In the genomic region with DNA sequence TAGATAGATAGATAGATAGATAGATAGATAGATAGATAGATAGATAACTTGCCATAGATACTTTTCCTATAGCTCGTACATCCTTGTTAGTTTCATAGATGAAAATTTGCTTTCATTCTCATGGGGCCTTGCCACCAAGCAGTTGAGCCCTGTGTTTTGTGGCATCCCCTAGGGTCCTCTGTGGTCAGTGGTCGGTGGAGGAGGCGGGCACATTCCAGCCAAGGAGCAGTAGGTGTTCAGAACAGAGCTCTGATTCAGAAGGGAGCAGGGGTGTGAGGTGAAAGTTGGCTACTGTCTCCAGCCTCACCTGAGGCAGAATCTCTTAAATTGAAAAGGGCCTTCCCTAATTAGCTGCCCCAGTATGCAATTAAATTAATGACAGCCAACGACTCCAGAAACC, we compare ENCODE assay signal across 19 mouse cellular contexts.
"Had no signal": no experiment of that assay in that cellular context is flagged by ENCODE, and none has a peak within 500 bp of the region (broad histone marks: within the 10 kb centered on the region; RNA-seq: fewer than 3 reads in every experiment).

No protein-coding gene starts in this region.

- H3K9ac ChIP-seq: limb, embryonic 12.5 days; limb, embryonic 15.5 days; liver, embryonic 14.5 days; lung, embryonic 15.5 days had no signal

- H3K36me3 ChIP-seq: limb, embryonic 12.5 days; limb, embryonic 15.5 days; lung, embryonic 15.5 days had no signal

- H3K27ac ChIP-seq: left cerebral cortex, adult 2 months; limb, embryonic 12.5 days; limb, embryonic 15.5 days; liver, embryonic 14.5 days; lung, embryonic 15.5 days had no signal

- H3K27me3 ChIP-seq: limb, embryonic 12.5 days; limb, embryonic 15.5 days; lung, embryonic 15.5 days had no signal

- H3K4me3 ChIP-seq: left cerebral cortex, adult 2 months; limb, embryonic 12.5 days; limb, embryonic 15.5 days; lung, embryonic 15.5 days had no signal

- H3K4me2 ChIP-seq: limb, embryonic 12.5 days; limb, embryonic 15.5 days; liver, embryonic 11.5 days; lung, embryonic 15.5 days; midbrain, embryonic 11.5 days had no signal

- H3K9me3 ChIP-seq: limb, embryonic 12.5 days; limb, embryonic 15.5 days; lung, embryonic 15.5 days had no signal

- DNase-seq: kidney, postnatal 14 days; kidney, postnatal 4 days; layer of hippocampus, postnatal 36 days; lung, adult 18-20 months; lung, postnatal 10 days; lung, postnatal 4 days; midbrain, embryonic 14.5 days; right cerebral cortex, adult 18-20 months; right cerebral cortex, postnatal 14 days; right cerebral cortex, postnatal 4 days; thymus, adult 18-20 months; thymus, postnatal 36 days had no signal
